Mouse (Mus musculus): ENCODE data around the gene Pnck. TPM values are rescaled to one million over a fixed set of nuclear protein-coding genes. Genes with fewer than 3 reads are reported as not detected.
A peak's percentile ranks its signal among the peaks of the same experiment; 100 is the strongest.

The Pnck gene
- total RNA-seq (2014; fragmentation: Nextera tagmentation) (2.5 TPM in 1 of 2 replicates, not detected in the other), total RNA-seq (2017) (not detected in 2 replicates)

- ATAC-seq (replicated peaks; ENCODE audit: poor library complexity, severe bottlenecking): no peak; the same call in 1 of the 2 replicates
Measured at GRCm38 (mm10) chrX:73659575-73660283, at the start of gene Pnck. TSS of gene Pnck (minus strand) at chrX:73660117.

- no peak for ATAC-seq (replicated peaks; ENCODE audit: poor library complexity, severe bottlenecking)
Measured at GRCm38 (mm10) chrX:73700472-73700871, 40.6 kb upstream of the Pnck start.

GRCm38 (mm10) chrX:73690917-73691629 lies 31.2 kb upstream of the Pnck start:
- peak; percentile 97 for ATAC-seq (replicated peaks; ENCODE audit: poor library complexity, severe bottlenecking)

- ATAC-seq (replicated peaks; ENCODE audit: poor library complexity, severe bottlenecking): no peak
Measured at GRCm38 (mm10) chrX:73685629-73686028, 25.7 kb upstream of the Pnck start.

GRCm38 (mm10) chrX:73684978-73685377 lies 25.1 kb upstream of the Pnck start:
- ATAC-seq (replicated peaks; ENCODE audit: poor library complexity, severe bottlenecking): no peak

- ATAC-seq (replicated peaks; ENCODE audit: poor library complexity, severe bottlenecking): no peak
Measured at GRCm38 (mm10) chrX:73684156-73684555, 24.2 kb upstream of the Pnck start.

GRCm38 (mm10) chrX:73676668-73677067 lies 16.8 kb upstream of the Pnck start:
- no peak for ATAC-seq (replicated peaks; ENCODE audit: poor library complexity, severe bottlenecking)

GRCm38 (mm10) chrX:73675231-73675630 lies 15.3 kb upstream of the Pnck start:
- no peak for ATAC-seq (replicated peaks; ENCODE audit: poor library complexity, severe bottlenecking)

GRCm38 (mm10) chrX:73673968-73674661 lies 14.2 kb upstream of the Pnck start:
- ATAC-seq (replicated peaks; ENCODE audit: poor library complexity, severe bottlenecking): no peak

GRCm38 (mm10) chrX:73673619-73673967 lies 13.7 kb upstream of the Pnck start:
- ATAC-seq (replicated peaks; ENCODE audit: poor library complexity, severe bottlenecking): no peak

GRCm38 (mm10) chrX:73672879-73673618 lies 13.1 kb upstream of the Pnck start, which contains the start of gene Slc6a8:
TSS of gene Slc6a8 (plus strand) at chrX:73673150.
- peak; percentile 40 for ATAC-seq (replicated peaks; ENCODE audit: poor library complexity, severe bottlenecking)

- ATAC-seq (replicated peaks; ENCODE audit: poor library complexity, severe bottlenecking): peak; percentile 85
Measured at GRCm38 (mm10) chrX:73672031-73672431, 12.1 kb upstream of the Pnck start.

GRCm38 (mm10) chrX:73663143-73663542 lies 3.2 kb upstream of the Pnck start:
- peak; percentile 46 for ATAC-seq (replicated peaks; ENCODE audit: poor library complexity, severe bottlenecking)

- no peak for ATAC-seq (replicated peaks; ENCODE audit: poor library complexity, severe bottlenecking)
Measured at GRCm38 (mm10) chrX:73660284-73660665, 358 bp upstream of the Pnck start.

GRCm38 (mm10) chrX:73658936-73659574 lies 862 bp downstream of the Pnck start:
- ATAC-seq (replicated peaks; ENCODE audit: poor library complexity, severe bottlenecking): no peak

GRCm38 (mm10) chrX:73658391-73658790 lies 1.5 kb downstream of the Pnck start:
- peak; percentile 29 for ATAC-seq (replicated peaks; ENCODE audit: poor library complexity, severe bottlenecking)

GRCm38 (mm10) chrX:73655529-73655928 lies 4.4 kb downstream of the Pnck start:
- peak; percentile 74 for ATAC-seq (replicated peaks; ENCODE audit: poor library complexity, severe bottlenecking)

GRCm38 (mm10) chrX:73654177-73654576 lies 5.7 kb downstream of the Pnck start:
- ATAC-seq (replicated peaks; ENCODE audit: poor library complexity, severe bottlenecking): peak; percentile 74

- peak; percentile 34; the same call in 1 of the 2 replicates for ATAC-seq (replicated peaks; ENCODE audit: poor library complexity, severe bottlenecking)
Measured at GRCm38 (mm10) chrX:73653392-73653791, 6.5 kb downstream of the Pnck start.

GRCm38 (mm10) chrX:73650869-73651268 lies 9.0 kb downstream of the Pnck start:
- ATAC-seq (replicated peaks; ENCODE audit: poor library complexity, severe bottlenecking): no peak

Measured in granulocyte monocyte progenitor cell, adult 5-6 weeks (primary cell).